Mouse (Mus musculus): ENCODE measurements around the gene Slc24a1. TPM values are rescaled to one million over a fixed set of nuclear protein-coding genes. Genes with fewer than 3 reads are reported as not detected.

Gene Slc24a1
- polyA plus RNA-seq, 1 experiment from 2014 or later = not detected

GRCm38 (mm10) chr9:64913406-64913805, 38.0 kb downstream of the Slc24a1 start:
- no peaks in the 10 kb centered on the region for H3K27me3 ChIP-seq (ENCODE audit: control insufficient read depth, insufficient read depth, low read length)
- 92% methylated on average over 4 of the region's 4 CpGs for WGBS
- 0 out of 2 replicates have a peak, but pooled peaks cover 2% of the 10 kb centered on the region for H3K36me3 ChIP-seq (ENCODE audit: control insufficient read depth, insufficient read depth, low read length)
- H3K27ac ChIP-seq (ENCODE audit: low read length) = no peak overlapping the region
- H3K4me3 ChIP-seq (ENCODE audit: low read depth, low read length) = no peak overlapping the region
- no peaks in the 10 kb centered on the region for H3K4me1 ChIP-seq (ENCODE audit: control insufficient read depth, insufficient read depth, low read length)
- no peak for ATAC-seq (ENCODE audit: insufficient number of reproducible peaks, insufficient read depth, low FRiP score, low read depth)
- no peaks in the 10 kb centered on the region for H3K9me3 ChIP-seq (ENCODE audit: control insufficient read depth, low read depth, low read length)
- H3K9ac ChIP-seq (replicated peaks; ENCODE audit: low read depth, low read length) = no peak overlapping the region
- H3K4me2 ChIP-seq (replicated peaks; ENCODE audit: low read depth, low read length) = no peak overlapping the region

DNA sequence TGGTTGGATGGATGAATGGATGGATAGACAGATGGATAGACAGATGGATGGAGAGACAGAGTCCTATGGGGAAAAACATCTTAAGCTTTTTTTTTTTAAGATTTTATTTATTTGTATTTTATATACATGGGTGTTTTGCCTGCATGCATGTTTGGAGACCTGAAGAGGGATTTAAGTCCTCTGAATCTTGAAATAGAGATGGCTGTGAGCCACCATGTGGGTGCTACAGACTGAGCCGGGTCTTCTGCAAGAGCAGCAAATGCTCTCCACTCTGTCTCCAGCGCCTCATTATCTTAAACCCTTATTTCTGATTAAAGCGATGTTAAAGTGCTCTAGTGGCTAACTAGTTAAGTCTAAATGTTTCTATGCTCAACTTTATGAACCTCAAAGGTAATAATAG, 44.0 kb downstream of the Slc24a1 start:
- H3K4me1 ChIP-seq (ENCODE audit: control insufficient read depth, insufficient read depth, low read length) = no peaks in the 10 kb centered on the region
- WGBS = 89% methylated on average over 3 of the region's 3 CpGs
- H3K4me2 ChIP-seq (replicated peaks; ENCODE audit: low read depth, low read length) = no peak overlapping the region
- H3K9ac ChIP-seq (replicated peaks; ENCODE audit: low read depth, low read length) = no peak overlapping the region
- no peaks in the 10 kb centered on the region for H3K27me3 ChIP-seq (ENCODE audit: control insufficient read depth, insufficient read depth, low read length)
- no peak overlapping the region for H3K27ac ChIP-seq (ENCODE audit: low read length)
- H3K4me3 ChIP-seq (ENCODE audit: low read depth, low read length) = no peak overlapping the region
- no peak for ATAC-seq (ENCODE audit: insufficient number of reproducible peaks, insufficient read depth, low FRiP score, low read depth)
- 0 out of 2 replicates have a peak, but pooled peaks cover 2% of the 10 kb centered on the region for H3K36me3 ChIP-seq (ENCODE audit: control insufficient read depth, insufficient read depth, low read length)
- H3K9me3 ChIP-seq (ENCODE audit: control insufficient read depth, low read depth, low read length) = no peaks in the 10 kb centered on the region

- no peak for ATAC-seq (ENCODE audit: insufficient number of reproducible peaks, insufficient read depth, low FRiP score, low read depth)
- 84% methylated on average over 14 of the region's 14 CpGs for WGBS
Measured at GRCm38 (mm10) chr9:64904917-64905640, 46.3 kb downstream of the Slc24a1 start.

GRCm38 (mm10) chr9:64903386-64903785, 48.0 kb downstream of the Slc24a1 start:
- WGBS = 63% methylated on average over 3 of the region's 3 CpGs
- H3K4me3 ChIP-seq (ENCODE audit: low read depth, low read length) = no peak overlapping the region
- H3K27ac ChIP-seq (ENCODE audit: low read length) = no peak overlapping the region
- no peak overlapping the region for H3K4me2 ChIP-seq (replicated peaks; ENCODE audit: low read depth, low read length)
- no peak overlapping the region for H3K9ac ChIP-seq (replicated peaks; ENCODE audit: low read depth, low read length)
- H3K9me3 ChIP-seq (ENCODE audit: control insufficient read depth, low read depth, low read length) = no peaks in the 10 kb centered on the region
- no peaks in the 10 kb centered on the region for H3K27me3 ChIP-seq (ENCODE audit: control insufficient read depth, insufficient read depth, low read length)
- H3K36me3 ChIP-seq (ENCODE audit: control insufficient read depth, insufficient read depth, low read length) = no peaks in the 10 kb centered on the region
- no peaks in the 10 kb centered on the region for H3K4me1 ChIP-seq (ENCODE audit: control insufficient read depth, insufficient read depth, low read length)
- no peak for ATAC-seq (ENCODE audit: insufficient number of reproducible peaks, insufficient read depth, low FRiP score, low read depth)

More at GRCm38 (mm10) chr9:64904917-64905640, 46.3 kb downstream of the Slc24a1 start:
- no peak overlapping the region for H3K27ac ChIP-seq (ENCODE audit: low read length)
- no peak overlapping the region for H3K4me3 ChIP-seq (ENCODE audit: low read depth, low read length)
- no peaks in the 10 kb centered on the region for H3K27me3 ChIP-seq (ENCODE audit: control insufficient read depth, insufficient read depth, low read length)
- H3K9me3 ChIP-seq (ENCODE audit: control insufficient read depth, low read depth, low read length) = no peaks in the 10 kb centered on the region
- H3K36me3 ChIP-seq (ENCODE audit: control insufficient read depth, insufficient read depth, low read length) = 0 out of 2 replicates have a peak, but pooled peaks cover 2% of the 10 kb centered on the region
- no peaks in the 10 kb centered on the region for H3K4me1 ChIP-seq (ENCODE audit: control insufficient read depth, insufficient read depth, low read length)
- H3K4me2 ChIP-seq (replicated peaks; ENCODE audit: low read depth, low read length) = no peak overlapping the region
- no peak overlapping the region for H3K9ac ChIP-seq (replicated peaks; ENCODE audit: low read depth, low read length)

GRCm38 (mm10) chr9:64902866-64903265, 48.5 kb downstream of the Slc24a1 start:
- H3K4me2 ChIP-seq (replicated peaks; ENCODE audit: low read depth, low read length) = no peak overlapping the region
- H3K27me3 ChIP-seq (ENCODE audit: control insufficient read depth, insufficient read depth, low read length) = no peaks in the 10 kb centered on the region
- no peaks in the 10 kb centered on the region for H3K4me1 ChIP-seq (ENCODE audit: control insufficient read depth, insufficient read depth, low read length)
- H3K9me3 ChIP-seq (ENCODE audit: control insufficient read depth, low read depth, low read length) = no peaks in the 10 kb centered on the region
- no peak overlapping the region for H3K4me3 ChIP-seq (ENCODE audit: low read depth, low read length)
- H3K9ac ChIP-seq (replicated peaks; ENCODE audit: low read depth, low read length) = no peak overlapping the region
- H3K27ac ChIP-seq (ENCODE audit: low read length) = no peak overlapping the region
- no peaks in the 10 kb centered on the region for H3K36me3 ChIP-seq (ENCODE audit: control insufficient read depth, insufficient read depth, low read length)
- ATAC-seq (ENCODE audit: insufficient number of reproducible peaks, insufficient read depth, low FRiP score, low read depth) = no peak
- WGBS = 38% methylated on average over 4 of the region's 4 CpGs

DNA sequence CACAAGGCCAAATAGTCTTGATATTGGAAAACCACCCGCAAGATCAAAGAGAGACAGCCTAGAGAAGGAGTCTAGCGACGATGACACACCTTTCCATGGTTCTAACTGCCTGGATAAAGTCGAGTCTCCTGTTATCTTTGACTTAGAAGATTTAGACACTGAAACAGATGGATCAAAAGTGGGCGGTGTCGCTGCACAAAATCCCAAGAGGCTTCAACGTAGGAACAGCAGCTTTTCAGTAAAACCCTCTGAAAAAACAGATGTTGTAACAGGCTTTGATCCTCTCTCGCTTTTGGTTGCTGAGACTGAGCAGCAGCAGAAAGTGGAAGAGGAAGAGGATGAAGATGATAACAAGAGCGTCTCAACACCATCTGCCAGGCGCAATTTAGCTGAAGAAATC, 54.8 kb downstream of the Slc24a1 start:
- ATAC-seq (ENCODE audit: insufficient number of reproducible peaks, insufficient read depth, low FRiP score, low read depth) = no peak
- H3K4me3 ChIP-seq (ENCODE audit: low read depth, low read length) = no peak overlapping the region
- no peak overlapping the region for H3K27ac ChIP-seq (ENCODE audit: low read length)
- no peaks in the 10 kb centered on the region for H3K4me1 ChIP-seq (ENCODE audit: control insufficient read depth, insufficient read depth, low read length)
- WGBS = 90% methylated on average over 10 of the region's 10 CpGs
- H3K27me3 ChIP-seq (ENCODE audit: control insufficient read depth, insufficient read depth, low read length) = no peaks in the 10 kb centered on the region
- no peak overlapping the region for H3K9ac ChIP-seq (replicated peaks; ENCODE audit: low read depth, low read length)
- H3K36me3 ChIP-seq (ENCODE audit: control insufficient read depth, insufficient read depth, low read length) = no peaks in the 10 kb centered on the region
- no peak overlapping the region for H3K4me2 ChIP-seq (replicated peaks; ENCODE audit: low read depth, low read length)
- no peaks in the 10 kb centered on the region for H3K9me3 ChIP-seq (ENCODE audit: control insufficient read depth, low read depth, low read length)

GRCm38 (mm10) chr9:64886008-64886407, 65.4 kb downstream of the Slc24a1 start:
- ATAC-seq (ENCODE audit: insufficient number of reproducible peaks, insufficient read depth, low FRiP score, low read depth) = no peak
- H3K4me1 ChIP-seq (ENCODE audit: control insufficient read depth, insufficient read depth, low read length) = no peaks in the 10 kb centered on the region
- H3K4me2 ChIP-seq (replicated peaks; ENCODE audit: low read depth, low read length) = no peak overlapping the region
- H3K36me3 ChIP-seq (ENCODE audit: control insufficient read depth, insufficient read depth, low read length) = no peaks in the 10 kb centered on the region
- no peak overlapping the region for H3K9ac ChIP-seq (replicated peaks; ENCODE audit: low read depth, low read length)
- H3K9me3 ChIP-seq (ENCODE audit: control insufficient read depth, low read depth, low read length) = no peaks in the 10 kb centered on the region
- 75% methylated on average over 5 of the region's 5 CpGs for WGBS
- no peaks in the 10 kb centered on the region for H3K27me3 ChIP-seq (ENCODE audit: control insufficient read depth, insufficient read depth, low read length)
- H3K27ac ChIP-seq (ENCODE audit: low read length) = no peak overlapping the region
- no peak overlapping the region for H3K4me3 ChIP-seq (ENCODE audit: low read depth, low read length)

Data from stomach, embryonic 14.5 days (tissue).